Mouse (Mus musculus) limb, embryonic 11.5 days (tissue): ENCODE measurements at regions not wholly inside any gene's neighbourhood (a gene's known extent, or its start where the extent isn't known, plus 50 kb on each side); places are given as distances from the start of the nearest gene placed in this dataset.

Experiments used
- ATAC-seq: fragments of 200-750 bp; cut with Nextera tagmentation; 2 replicates; pipeline ENCODE4 v1.8.0; 2017; ENCODE audit warnings: low read depth; ENCODE audit not compliant: insufficient number of reproducible peaks, low FRiP score, low TSS enrichment
- DNase-seq: peaks from one replicate; pipeline ENCODE4 v3.0.0-alpha.2; 2015; ENCODE audit warnings: low spot score
- H3K27ac ChIP-seq: fragments of 300-500 bp; sonication (generic); replicated peaks from 2 replicates; pipeline ENCODE4 v1.5.1; 2014; ENCODE audit warnings: low read depth, mild to moderate bottlenecking, low read length
- H3K27me3 ChIP-seq: fragments of 300-500 bp; sonication (generic); 2 replicates; pipeline ENCODE4 v1.6.1; 2014; ENCODE audit warnings: mild to moderate bottlenecking, low read length, mixed read lengths; ENCODE audit not compliant: control insufficient read depth, insufficient read depth
- H3K36me3 ChIP-seq: fragments of 300-500 bp; sonication (generic); 2 replicates; pipeline ENCODE4 v1.6.1; 2014; ENCODE audit warnings: mild to moderate bottlenecking, low read length, moderate library complexity, mixed read lengths; ENCODE audit not compliant: control insufficient read depth, insufficient read depth
- H3K4me1 ChIP-seq: fragments of 300-500 bp; sonication (generic); 2 replicates; pipeline ENCODE4 v1.6.1; 2014; ENCODE audit warnings: low read length, mixed read lengths; ENCODE audit not compliant: control insufficient read depth, insufficient read depth
- H3K4me2 ChIP-seq: fragments of 300-500 bp; sonication (generic); 2 replicates; pipeline ENCODE4 v1.6.1; 2014; ENCODE audit warnings: low read depth, mild to moderate bottlenecking, moderate library complexity; ENCODE audit not compliant: severe bottlenecking
- H3K4me3 ChIP-seq: fragments of 300-500 bp; sonication (generic); 2 replicates; pipeline ENCODE4 v1.5.1; 2014; ENCODE audit warnings: low read depth, low read length
- H3K9ac ChIP-seq: fragments of 300-500 bp; sonication (generic); 2 replicates; pipeline ENCODE4 v1.6.1; 2014; ENCODE audit warnings: mild to moderate bottlenecking, low read length
- H3K9me3 ChIP-seq: fragments of 300-500 bp; sonication (generic); 2 replicates; pipeline ENCODE4 v1.6.1; 2016; ENCODE audit warnings: low read length; ENCODE audit not compliant: control insufficient read depth
- WGBS: fragments of 180-500 bp; shearing (Covaris S2); extraction: QIAGEN DNeasy Blood & Tissue Kit; methylation state at CpG from one replicate; pipeline ENCODE4 v1.1.7; 2014; 5-methylcytosine and 5-hydroxymethylcytosine counted together

GRCm38 (mm10) chr8:77921868-77922267 lies 197.6 kb upstream of the Ednra start:
- DNase-seq = no peak
- Histone ChIP-seq H3K9me3 (no peaks in the 10 kb centered on the region), H3K27me3 (no peaks in the 10 kb centered on the region), H3K27ac (no peak overlapping the region), H3K9ac (no peak overlapping the region), H3K4me2 (no peak overlapping the region), H3K4me3 (no peak overlapping the region), H3K36me3 (no peaks in the 10 kb centered on the region), H3K4me1 (no peaks in the 10 kb centered on the region)
- WGBS = 60% methylated on average over 4 of the region's 4 CpGs
- ATAC-seq = no peak

- 89% methylated on average over 3 of the region's 3 CpGs for WGBS
- Histone ChIP-seq H3K9me3 (no peaks in the 10 kb centered on the region), H3K27me3 (no peaks in the 10 kb centered on the region), H3K4me3 (no peak overlapping the region), H3K4me2 (no peak overlapping the region), H3K36me3 (no peaks in the 10 kb centered on the region), H3K4me1 (no peaks in the 10 kb centered on the region), H3K27ac (no peak overlapping the region), H3K9ac (no peak overlapping the region)
- ATAC-seq = no peak
- no peak for DNase-seq
These were observed 223.4 kb upstream of the Ednra start for GRCm38 (mm10) chr8:77947702-77948101.

GRCm38 (mm10) chr8:77949640-77950039 lies 225.4 kb upstream of the Ednra start:
- Histone ChIP-seq H3K27me3 (no peaks in the 10 kb centered on the region), H3K9ac (no peak overlapping the region), H3K9me3 (no peaks in the 10 kb centered on the region), H3K36me3 (no peaks in the 10 kb centered on the region), H3K4me1 (no peaks in the 10 kb centered on the region), H3K4me3 (no peak overlapping the region), H3K27ac (no peak overlapping the region), H3K4me2 (no peak overlapping the region)
- 87% methylated on average over 5 of the region's 5 CpGs for WGBS
- DNase-seq (no peak), ATAC-seq (no peak)

GRCm38 (mm10) chr8:77958814-77959372 lies 234.6 kb upstream of the Ednra start:
- DNase-seq = no peak
- H3K4me2 ChIP-seq = no peak overlapping the region
- H3K27me3 ChIP-seq = no peaks in the 10 kb centered on the region
- no peak for ATAC-seq
- no peaks in the 10 kb centered on the region for H3K4me1 ChIP-seq
- H3K9ac ChIP-seq = no peak overlapping the region
- no peak overlapping the region for H3K27ac ChIP-seq
- no peaks in the 10 kb centered on the region for H3K36me3 ChIP-seq
- H3K4me3 ChIP-seq = no peak overlapping the region
- 81% methylated on average over 4 of the region's 4 CpGs for WGBS
- H3K9me3 ChIP-seq = no peaks in the 10 kb centered on the region

- Histone ChIP-seq H3K4me2 (no peak overlapping the region), H3K4me3 (no peak overlapping the region), H3K36me3 (no peaks in the 10 kb centered on the region), H3K27me3 (no peaks in the 10 kb centered on the region), H3K27ac (no peak overlapping the region), H3K4me1 (no peaks in the 10 kb centered on the region), H3K9me3 (no peaks in the 10 kb centered on the region), H3K9ac (no peak overlapping the region)
- DNase-seq (no peak), ATAC-seq (no peak)
- 81% methylated on average over 3 of the region's 3 CpGs for WGBS
These were observed 238.9 kb upstream of the Ednra start for GRCm38 (mm10) chr8:77963102-77963698.

- ATAC-seq = no peak
- Histone ChIP-seq H3K4me1 (no peaks in the 10 kb centered on the region), H3K27me3 (no peaks in the 10 kb centered on the region), H3K9me3 (no peaks in the 10 kb centered on the region), H3K9ac (no peak overlapping the region), H3K4me3 (no peak overlapping the region), H3K4me2 (no peak overlapping the region), H3K36me3 (no peaks in the 10 kb centered on the region), H3K27ac (no peak overlapping the region)
- WGBS = 25% methylated on average over 8 of the region's 8 CpGs
- peak; percentile 56 for DNase-seq
These were observed 242.7 kb upstream of the Ttc29 start for GRCm38 (mm10) chr8:77970378-77970777.

GRCm38 (mm10) chr8:77973714-77974113 lies 239.4 kb upstream of the Ttc29 start:
- H3K36me3 ChIP-seq = no peaks in the 10 kb centered on the region
- H3K4me2 ChIP-seq = no peak overlapping the region
- no peak overlapping the region for H3K4me3 ChIP-seq
- whole genome bisulfite sequencing = 67% methylated on average over 4 of the region's 4 CpGs
- no peak overlapping the region for H3K27ac ChIP-seq
- no peaks in the 10 kb centered on the region for H3K9me3 ChIP-seq
- no peaks in the 10 kb centered on the region for H3K27me3 ChIP-seq
- DNase-seq (no peak), ATAC-seq (no peak)
- H3K4me1 ChIP-seq = no peaks in the 10 kb centered on the region
- H3K9ac ChIP-seq = no peak overlapping the region

- ATAC-seq (no peak), DNase-seq (no peak)
- Histone ChIP-seq H3K9ac (no peak overlapping the region), H3K27me3 (no peaks in the 10 kb centered on the region), H3K4me3 (no peak overlapping the region), H3K4me1 (no peaks in the 10 kb centered on the region), H3K4me2 (no peak overlapping the region), H3K9me3 (no peaks in the 10 kb centered on the region), H3K36me3 (no peaks in the 10 kb centered on the region), H3K27ac (no peak overlapping the region)
- 79% methylated on average over 2 of the region's 2 CpGs for WGBS
These were observed 234.0 kb upstream of the Ttc29 start for GRCm38 (mm10) chr8:77979106-77979505.

- H3K4me1 ChIP-seq = no peaks in the 10 kb centered on the region
- H3K9ac ChIP-seq = no peak overlapping the region
- DNase-seq (no peak), ATAC-seq (no peak)
- H3K4me3 ChIP-seq = no peak overlapping the region
- H3K36me3 ChIP-seq = no peaks in the 10 kb centered on the region
- no peaks in the 10 kb centered on the region for H3K9me3 ChIP-seq
- no peaks in the 10 kb centered on the region for H3K27me3 ChIP-seq
- no peak overlapping the region for H3K27ac ChIP-seq
- H3K4me2 ChIP-seq = no peak overlapping the region
- WGBS = 91% methylated on average over 3 of the region's 3 CpGs
These were observed 232.4 kb upstream of the Ttc29 start for GRCm38 (mm10) chr8:77980701-77981100.
